Mouse (Mus musculus) hematopoietic stem cell, adult 5-6 weeks (primary cell): Measurements from ENCODE around the gene Dmd. TPM values are rescaled to one million over a fixed set of nuclear protein-coding genes. Genes with fewer than 3 reads are reported as not detected.

Experiments used
- ATAC-seq, 2 experiments: fragments of 125-278 bp in 1 of 2; replicated peaks in 1 of 2; 2 replicates each; pipeline ENCODE4 v1.8.0; 2016 to 2017; ENCODE audit warnings: inconsistent platforms in 2 of 2, mild to moderate bottlenecking in 2 of 2, moderate number of reproducible peaks in 2 of 2, low read depth in 1 of 2, moderate TSS enrichment in 1 of 2; ENCODE audit not compliant: low FRiP score in 2 of 2, poor library complexity in 2 of 2, severe bottlenecking in 2 of 2, insufficient read depth in 1 of 2, low TSS enrichment in 1 of 2
- total RNA-seq: library from RNA; stranded (forward); fragments of 172-1452, 232-1000 nt; gene quantifications from 2 replicates; pipeline ENCODE4 v1.2.3, GENCODE M21; 2017

Gene Dmd
- total RNA-seq, 1 experiment from 2014 or later = 8.8 TPM

DNA sequence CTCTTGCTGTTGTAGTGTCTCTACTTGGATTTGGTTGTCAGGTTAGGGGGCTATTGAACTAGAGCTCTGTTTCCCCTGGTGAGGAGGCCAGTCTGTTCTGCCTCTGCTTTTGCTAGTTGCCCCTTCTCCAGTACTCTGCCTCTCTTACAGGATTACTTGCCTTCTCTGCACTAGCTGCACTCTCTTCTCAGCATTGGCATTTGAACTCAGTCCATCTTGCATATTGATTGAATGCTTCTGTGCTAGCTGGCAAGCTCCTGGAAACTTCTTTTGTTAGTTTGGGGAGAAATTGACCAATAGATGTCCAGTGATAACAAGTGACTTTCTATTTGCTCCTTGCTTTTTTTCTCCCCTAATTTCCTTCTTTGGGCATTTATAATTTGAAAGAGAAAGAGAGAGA, 2163.7 kb downstream of the Dmd start:
- ATAC-seq = no peak

DNA sequence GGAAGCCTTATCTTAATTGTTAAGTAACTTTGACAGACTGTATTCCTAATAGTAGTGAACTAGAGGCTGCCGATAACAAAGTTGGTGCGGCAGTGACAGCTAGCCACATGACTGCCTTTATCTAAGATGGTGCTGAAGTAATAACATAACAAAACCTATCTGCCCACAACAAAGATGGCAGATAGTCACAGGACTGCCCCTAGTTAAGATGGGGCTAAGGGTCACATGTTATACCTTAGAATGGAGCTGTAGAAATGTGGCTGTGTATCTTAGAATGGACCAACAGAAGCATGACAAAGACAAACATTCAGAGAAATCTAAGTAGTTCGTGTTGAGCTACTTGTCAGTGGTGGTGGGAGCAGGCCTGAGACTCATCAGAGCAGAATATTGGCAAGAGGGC, 2184.0 kb downstream of the Dmd start:
- no peak for ATAC-seq

DNA sequence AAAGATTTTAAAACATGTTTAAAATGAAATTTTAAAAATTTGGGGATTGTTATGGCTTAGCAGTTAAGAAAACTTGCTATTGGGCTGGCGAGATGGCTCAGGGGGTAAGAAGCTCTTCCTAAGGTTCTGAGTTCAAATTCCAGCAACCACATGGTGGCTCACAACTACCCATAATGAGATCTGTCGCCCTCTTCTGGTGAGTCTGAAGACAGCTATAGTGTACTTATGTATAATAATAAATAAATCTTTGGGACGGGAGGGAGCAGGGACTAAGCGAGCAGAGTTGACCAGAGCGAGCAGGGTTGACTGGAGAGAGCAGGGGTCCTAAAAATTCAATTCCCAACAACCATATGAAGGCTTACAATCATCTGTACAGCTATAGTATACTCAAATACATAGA, 2188.6 kb downstream of the Dmd start:
- ATAC-seq = no peak

DNA sequence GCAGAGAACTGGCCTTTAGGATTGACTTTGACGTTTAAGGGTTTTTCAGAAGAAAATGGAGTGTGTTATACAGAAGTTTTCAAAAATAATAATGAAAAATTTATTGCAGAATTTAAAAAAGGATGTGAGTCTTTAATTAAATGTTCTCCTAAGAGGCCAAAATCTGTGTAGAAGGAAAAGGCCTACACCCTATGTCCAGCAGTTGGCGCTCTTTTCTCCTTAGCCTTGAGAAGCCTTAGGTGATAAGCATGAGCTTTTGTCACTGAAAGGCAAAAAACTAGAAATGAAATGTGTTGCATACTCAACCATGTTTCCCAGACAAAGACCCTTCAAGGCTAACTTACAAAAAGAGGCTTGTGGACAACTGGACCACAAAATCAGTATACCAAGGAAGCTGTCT, 2222.6 kb downstream of the Dmd start:
- ATAC-seq = no peak

DNA sequence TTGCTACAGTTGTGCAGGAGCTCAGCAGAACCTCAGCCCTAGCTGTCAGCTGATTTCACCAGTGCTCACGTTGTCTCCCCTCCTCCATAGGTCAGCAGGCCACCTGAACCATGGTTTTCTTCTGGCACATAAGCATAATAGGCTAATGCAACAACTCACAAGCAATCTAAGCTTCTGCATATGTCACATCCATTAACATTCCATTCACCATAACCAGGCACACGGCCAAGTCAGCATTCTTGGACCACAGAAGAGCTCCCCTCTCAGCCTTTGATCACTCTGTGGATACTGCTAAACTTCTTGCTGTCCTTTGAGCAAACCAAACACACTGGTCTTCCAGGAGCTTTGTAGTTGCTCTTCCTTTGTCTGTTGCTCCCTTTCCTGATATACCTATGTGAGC, 2238.9 kb downstream of the Dmd start:
- no peak for ATAC-seq

DNA sequence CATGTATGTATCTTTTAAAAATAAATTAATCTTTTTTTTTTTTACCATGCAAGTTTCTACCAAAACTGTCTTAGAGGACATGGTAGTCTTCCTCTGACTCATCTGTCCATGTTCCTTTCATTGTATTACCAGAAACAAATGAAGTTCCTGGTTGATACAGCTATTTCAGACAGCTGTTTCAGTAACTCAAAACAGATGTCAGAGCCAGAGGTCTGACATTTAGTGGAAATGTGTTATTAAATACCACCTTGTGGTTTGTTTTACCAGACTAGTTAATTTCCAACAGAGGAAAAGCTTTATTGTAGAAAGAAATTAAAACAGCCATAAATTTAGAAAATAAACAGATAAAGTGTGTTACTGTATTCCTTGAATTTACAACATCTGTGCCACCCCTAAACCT, 2245.2 kb downstream of the Dmd start:
- no peak for ATAC-seq

DNA sequence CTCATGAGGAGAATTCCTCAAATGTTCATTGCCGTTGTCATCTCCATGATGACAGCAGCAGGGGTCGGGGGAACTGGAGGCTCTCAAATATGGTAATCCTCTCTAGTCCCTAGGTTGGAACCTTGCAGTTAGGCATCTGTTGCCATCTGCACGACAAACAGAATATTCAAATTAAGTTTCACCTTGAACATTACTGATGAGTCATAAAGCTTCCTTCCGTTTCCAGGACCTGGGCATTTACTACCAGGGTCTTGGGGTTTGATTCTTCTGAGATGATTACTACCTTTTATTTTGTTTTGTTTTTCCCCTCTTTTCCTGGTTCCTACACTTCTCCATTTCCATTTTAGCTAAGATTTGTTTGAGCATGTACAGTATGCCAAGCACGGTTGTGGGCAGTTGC, 2249.0 kb downstream of the Dmd start:
- no peak for ATAC-seq

DNA sequence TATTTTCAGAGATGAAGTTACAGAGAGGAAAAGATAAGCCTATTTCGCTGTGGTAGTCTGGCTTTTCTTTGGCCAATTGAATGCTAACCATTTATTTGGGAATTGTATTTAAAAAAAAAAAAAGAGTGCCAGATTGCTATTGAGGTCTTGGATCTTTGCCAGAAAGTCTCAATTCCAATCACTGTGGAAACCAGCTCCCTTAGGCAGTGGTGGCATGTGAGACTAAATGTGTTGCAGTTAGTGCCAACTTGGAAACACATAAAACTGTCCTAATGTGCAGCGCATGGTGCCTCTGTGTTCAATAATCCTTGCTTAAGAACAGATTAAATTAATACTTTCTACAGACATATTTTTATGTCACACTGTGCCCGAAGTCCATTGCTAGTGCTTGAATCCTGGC, 2250.7 kb downstream of the Dmd start:
- ATAC-seq = no peak

DNA sequence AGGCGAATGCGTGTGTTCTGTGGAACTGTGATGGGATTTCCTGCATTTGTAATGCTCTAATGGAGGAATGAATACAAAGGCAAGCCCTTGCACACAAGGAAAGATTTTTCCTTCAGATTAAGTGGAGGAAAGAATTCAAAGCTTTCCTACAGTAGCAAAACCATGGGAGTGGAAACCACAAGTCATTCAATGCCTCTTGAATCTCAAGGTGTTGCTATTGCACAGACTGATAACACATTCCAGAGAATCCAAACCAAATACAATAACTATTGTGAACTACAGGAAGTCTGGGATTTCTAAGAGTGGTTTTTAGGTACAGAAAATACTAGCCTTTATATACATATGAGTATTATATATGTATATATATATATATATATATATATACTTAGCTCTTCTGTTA, 2258.3 kb downstream of the Dmd start:
- no peak for ATAC-seq

DNA sequence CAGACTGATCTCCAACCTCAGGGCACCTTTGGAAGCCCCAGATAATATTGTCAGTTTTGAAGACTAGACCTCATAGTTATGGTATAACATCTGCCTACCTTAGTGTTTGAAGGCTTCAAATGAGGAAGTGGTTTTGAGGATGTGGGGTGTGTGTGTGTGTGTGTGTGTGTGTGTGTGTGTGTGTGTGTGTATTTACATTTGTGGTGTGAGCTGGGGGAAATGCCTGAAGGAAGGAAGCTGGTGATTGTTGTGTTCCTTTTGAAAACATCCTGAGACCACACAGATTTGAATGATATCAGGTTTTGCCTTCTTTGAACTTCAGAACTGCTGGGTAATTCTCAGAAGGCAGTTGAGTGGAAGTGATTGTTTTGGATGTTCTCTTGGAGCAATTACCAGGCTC, 2278.2 kb downstream of the Dmd start:
- peak; percentile 90 to 99 for ATAC-seq

DNA sequence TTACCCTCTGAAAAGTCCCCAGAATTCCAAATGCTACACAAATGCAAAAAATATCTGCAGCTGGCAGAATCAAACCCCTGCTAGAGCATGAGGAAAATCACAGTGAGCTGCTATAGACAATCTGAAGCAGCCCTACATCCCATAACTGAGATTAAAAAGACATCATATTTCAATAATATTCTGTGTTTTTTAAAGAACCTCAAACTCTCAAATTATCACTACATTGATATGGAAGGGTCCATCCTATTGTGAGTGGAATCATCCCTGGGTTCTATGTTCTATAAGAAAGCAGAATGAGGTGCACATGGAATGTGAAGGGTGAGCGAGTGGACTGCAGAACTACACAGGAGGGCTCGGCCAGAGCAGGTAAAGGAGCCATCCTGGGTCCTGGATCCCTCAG, 2300.7 kb downstream of the Dmd start, which contains the start of gene Fthl17a:
Gene Fthl17a (plus strand): TSS at position 301 of the 400 bp plus-strand sequence.
- no peak for ATAC-seq
